Mouse (Mus musculus): ENCODE measurements around the gene Akap7.

Gene Akap7

DNA sequence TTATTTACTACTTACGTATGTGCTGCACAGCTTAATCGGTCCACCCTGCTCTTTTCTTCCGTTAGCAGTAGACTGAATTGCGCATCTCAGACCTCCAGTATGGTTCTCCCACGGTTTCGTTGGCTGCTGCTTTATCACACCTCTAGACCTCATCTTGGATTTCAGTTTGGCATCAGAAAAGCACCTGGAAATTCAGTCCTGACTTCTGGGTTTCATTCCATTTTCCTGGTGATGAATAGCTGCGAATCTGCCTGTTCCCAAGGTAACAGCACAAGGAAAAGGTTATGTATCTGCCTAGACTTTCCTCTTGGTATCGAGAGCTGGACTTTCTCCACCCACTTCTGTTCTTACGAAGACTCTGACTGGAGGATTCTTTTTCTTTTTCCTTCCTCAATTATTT, at the start of gene Akap7:
Gene Akap7, minus strand, starts transcription at position 101 of the 400 bp plus-strand sequence.
- 83% methylated on average over 9 of the region's 9 CpGs for WGBS

DNA sequence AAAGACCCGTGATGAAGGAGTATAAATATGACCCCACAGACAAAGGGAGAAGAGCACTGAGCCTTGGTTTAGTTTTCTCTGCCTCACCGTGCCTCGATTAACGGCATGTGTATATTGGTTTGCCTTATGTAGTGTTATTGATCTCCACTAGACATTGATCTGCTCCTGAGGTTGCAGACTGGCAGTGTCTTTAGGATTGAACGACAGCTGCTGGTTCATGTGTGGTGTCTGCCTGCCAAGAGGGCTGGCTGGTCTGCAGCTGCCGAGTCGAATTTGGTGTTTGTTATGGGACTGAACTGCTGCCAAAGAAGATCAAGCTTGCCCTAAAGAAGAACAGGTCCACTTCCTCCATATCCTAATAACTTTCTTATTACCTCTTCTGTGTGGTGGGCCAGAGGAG, 46.7 kb upstream of the Akap7 start:
- 66% methylated on average over 7 of the region's 7 CpGs for WGBS

- 41% methylated on average over 3 of the region's 3 CpGs for WGBS
Measured at GRCm38 (mm10) chr10:25353941-25354340, 46.3 kb upstream of the Akap7 start.

DNA sequence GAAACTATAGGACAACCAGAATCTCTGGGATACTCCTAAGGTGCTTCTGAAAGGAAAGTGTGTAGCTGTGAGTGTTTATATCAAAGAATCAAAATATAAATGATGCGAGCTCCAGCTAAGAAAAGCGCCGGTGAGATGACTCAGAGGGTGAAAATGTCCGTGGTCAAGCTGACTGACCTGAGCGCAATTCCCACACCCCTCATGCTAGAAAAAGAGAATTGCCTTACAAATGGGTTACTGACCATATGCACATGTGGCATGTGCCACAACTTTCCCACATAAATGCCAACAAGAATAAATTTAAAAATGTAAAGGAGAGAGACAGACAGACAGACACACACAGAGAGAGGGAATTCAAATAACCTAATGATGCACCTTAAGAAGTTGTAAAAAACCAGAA, 33.0 kb upstream of the Akap7 start:
- WGBS = 94% methylated on average over 5 of the region's 5 CpGs

DNA sequence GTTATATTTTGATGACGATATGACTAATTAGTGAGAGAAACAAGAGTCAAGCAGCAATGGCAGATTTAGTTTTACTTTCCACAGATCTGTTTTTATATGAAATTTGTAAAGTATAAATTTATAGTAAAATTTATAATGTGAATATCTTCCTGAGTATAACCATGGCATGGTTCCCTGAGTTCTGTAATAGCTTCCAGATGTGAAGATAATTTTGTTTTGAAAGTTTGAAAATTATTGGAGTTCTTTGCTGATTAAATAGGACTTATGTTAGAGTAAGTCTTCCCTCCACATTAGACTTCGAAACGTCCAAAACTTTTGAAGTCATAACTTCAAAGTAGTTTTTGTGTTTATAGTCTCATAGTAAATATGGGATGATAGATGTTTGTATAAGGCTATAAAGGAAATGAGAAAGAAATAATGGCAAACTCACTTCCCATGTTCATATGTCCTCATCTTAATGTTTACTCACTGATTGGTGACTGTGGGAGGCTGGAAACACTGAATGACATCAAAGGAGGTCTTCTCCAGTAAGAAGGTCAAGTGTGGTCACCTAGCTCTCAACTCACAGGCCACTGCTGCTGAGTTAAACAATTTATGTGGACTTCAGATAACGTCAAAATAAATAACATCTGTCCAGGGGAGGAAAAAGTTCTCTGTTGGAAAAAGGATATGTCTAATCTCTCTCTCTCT, 25.9 kb upstream of the Akap7 start:
- 74% methylated on average over 4 of the region's 4 CpGs for WGBS

- WGBS = 32% methylated on average over 9 of the region's 9 CpGs
Measured at GRCm38 (mm10) chr10:25331321-25332049, 23.8 kb upstream of the Akap7 start.

DNA sequence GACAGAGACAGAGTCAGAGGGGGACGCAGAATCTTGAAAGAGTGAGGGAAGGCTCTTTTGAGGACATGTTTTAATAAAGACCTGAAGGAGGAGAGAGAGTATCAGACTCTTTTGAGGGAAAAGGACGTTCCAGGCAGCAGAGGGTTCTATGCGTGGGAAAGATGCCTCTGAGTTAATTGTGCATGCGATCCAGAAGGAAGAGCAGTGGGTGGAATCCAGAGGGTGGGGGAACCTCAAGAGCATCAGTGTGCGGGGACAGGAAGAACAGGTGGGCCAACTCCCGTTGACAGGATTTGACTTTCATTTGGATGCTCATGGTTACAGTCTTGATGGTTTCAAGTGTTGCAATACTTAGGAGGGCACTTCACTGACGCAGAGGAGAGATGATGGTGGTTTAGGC, 22.4 kb upstream of the Akap7 start:
- 79% methylated on average over 7 of the region's 7 CpGs for WGBS

- WGBS = 79% methylated on average over 6 of the region's 6 CpGs
Measured at GRCm38 (mm10) chr10:25327511-25327910, 19.8 kb upstream of the Akap7 start.

DNA sequence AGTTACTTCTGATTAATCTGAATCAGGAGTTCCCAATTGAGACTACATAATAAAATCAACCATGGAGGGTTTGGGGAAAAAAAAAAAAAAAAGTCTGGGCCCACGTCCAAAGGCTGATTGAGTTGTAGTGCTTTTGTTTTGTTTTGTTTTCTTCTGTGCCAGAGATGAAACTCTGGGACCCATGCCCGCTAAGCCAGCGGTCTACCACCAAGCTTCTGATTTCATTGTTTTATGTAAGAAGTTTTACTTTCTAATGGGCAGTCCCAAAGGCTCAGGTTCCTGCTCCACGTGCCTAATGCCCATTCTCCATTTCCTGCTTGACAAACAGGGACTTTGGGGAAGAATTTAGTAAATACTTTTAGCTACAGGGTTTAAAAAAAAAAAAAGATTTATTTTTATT, 18.0 kb upstream of the Akap7 start:
- WGBS = 51% methylated on average over 4 of the region's 4 CpGs

DNA sequence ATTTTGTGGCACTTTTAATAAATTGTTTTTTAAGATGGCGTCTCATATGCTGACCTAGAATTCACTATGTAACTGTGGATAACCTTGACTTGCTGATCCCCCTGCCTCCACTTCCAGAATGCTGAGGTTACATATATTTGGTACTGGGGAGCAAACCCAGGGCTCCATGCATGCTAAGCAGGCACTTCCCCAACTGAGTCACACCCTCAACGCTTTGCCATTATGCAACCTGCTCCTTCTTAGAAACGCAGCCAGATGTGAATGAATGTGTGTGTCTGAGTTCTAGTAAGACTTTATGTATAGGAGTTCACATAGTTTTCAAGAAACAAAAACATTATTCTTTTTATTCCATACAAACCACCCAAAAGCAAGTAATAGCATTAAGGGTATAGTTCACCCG, 13.5 kb upstream of the Akap7 start:
- WGBS = 86% methylated on average over 4 of the region's 4 CpGs

DNA sequence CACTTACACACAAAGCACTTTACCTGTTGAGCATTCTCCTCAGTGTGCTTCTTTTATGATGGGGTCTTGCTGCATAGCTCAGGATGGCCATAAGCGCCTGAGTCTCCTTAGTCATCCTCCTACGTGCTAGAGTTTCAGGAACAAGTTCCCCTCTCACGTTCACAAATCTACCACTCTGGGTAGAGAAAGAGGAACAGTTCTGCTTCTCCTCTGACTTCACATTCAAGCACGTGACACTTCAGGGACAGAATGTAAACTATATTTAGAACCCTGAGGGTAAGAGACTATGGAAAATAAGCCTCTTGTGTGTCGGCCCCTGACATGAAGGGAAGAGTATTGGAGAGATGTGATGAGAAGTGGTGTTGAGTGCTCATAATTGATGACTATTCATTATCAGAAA, 10.7 kb upstream of the Akap7 start:
- WGBS = 68% methylated on average over 5 of the region's 5 CpGs

- WGBS = 52% methylated on average over 17 of the region's 17 CpGs
Measured at GRCm38 (mm10) chr10:25313856-25314584, 6.3 kb upstream of the Akap7 start.

- 52% methylated on average over 9 of the region's 9 CpGs for WGBS
Measured at GRCm38 (mm10) chr10:25311554-25312212, 4.0 kb upstream of the Akap7 start.

DNA sequence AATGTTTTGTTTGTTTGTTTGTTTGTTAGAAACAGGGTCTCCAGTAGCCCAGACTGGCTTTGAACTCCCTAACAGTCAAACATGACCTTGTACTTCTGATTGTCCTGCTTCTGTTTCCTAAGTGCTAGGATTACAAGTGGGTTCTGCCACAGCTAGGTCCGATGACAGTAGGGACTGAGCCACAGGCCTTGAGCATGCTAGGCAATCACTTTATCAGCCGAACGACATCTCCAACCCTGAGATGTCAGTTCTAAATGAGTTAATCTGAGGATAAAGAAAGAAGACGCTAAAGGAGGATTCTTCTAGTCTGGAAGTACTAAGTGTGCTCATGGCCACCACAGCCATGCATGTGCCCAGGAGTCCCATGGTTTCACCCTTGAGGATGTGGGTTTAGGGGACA, 3.1 kb upstream of the Akap7 start:
- WGBS = 90% methylated on average over 4 of the region's 4 CpGs

DNA sequence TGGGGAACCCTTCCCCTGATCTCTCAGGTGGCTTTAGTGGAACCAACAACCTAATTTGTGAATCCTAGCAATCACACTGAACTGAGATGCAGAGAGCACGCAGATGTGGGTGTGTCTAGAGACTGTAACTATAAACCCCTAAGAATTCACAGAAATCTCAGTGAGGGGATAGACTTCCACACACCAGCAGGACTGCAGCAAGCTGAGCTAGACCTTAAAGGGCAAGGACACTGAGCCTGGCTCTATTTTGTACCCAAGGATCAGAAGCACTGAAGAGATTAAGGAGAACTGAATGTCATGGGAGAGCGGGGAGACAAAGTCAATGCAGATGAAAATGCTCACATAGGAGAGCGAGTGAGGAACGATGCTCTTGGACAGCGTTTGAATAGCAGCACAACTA, 2.3 kb upstream of the Akap7 start:
- 94% methylated on average over 5 of the region's 5 CpGs for WGBS

GRCm38 (mm10) chr10:25305146-25305545, 2.5 kb downstream of the Akap7 start:
- WGBS = 65% methylated on average over 6 of the region's 6 CpGs

DNA sequence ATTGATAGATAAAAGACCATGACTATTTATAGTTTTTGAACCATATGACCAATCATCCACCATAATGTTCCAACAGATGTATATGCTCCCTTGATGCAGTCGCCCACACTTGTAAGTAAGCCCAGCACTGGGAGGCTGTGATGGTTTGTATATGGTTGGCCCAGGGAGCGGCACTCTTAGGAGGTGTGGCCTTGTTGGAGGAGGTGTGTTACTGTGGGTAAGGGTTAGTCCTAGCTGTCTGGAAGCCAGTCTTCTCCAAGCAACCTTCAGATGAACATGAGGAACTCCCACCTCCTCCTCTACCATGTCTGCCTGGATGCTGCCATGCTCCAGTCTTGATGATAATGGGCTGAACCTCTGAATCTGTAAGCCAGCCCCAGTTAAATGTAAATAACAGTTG, 3.1 kb downstream of the Akap7 start:
- WGBS = 91% methylated on average over 2 of the region's 2 CpGs

GRCm38 (mm10) chr10:25299031-25299529, 8.6 kb downstream of the Akap7 start:
- WGBS = 90% methylated on average over 15 of the region's 15 CpGs

GRCm38 (mm10) chr10:25298264-25298671, 9.4 kb downstream of the Akap7 start:
- WGBS = 76% methylated on average over 4 of the region's 4 CpGs

DNA sequence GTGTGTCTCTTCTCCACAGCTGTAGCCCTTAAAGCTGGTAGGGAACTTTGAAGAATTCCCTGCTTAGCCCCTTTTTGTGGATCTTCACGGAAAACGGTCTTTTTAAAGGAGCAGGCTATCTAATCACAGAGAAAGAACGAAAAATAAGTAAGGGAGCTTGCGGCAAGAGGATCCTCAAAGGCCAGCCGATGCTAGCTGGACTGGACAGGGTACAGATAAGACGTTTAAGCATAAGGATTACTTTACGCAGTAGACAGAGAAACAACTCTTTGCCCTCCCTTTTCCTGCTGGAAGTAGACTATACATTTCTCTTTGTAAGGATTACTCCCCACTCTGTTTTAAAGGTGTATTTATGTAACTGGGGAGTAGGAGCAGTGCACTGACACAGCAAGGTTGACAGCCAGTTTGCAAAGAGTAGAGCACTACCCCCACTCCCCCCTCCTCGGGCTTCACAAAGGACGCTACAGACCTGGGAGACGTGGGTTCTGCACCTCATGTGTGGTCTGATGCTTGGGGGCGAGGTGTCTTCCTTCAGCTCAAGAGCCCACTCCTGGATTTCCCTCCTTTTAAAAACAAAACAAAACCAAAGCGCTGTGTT, 9.9 kb downstream of the Akap7 start:
- 13% methylated on average over 12 of the region's 12 CpGs for WGBS

- WGBS = under 1% methylated on average over 70 of the region's 81 CpGs
Measured at GRCm38 (mm10) chr10:25296657-25297369, 10.9 kb downstream of the Akap7 start.

Data from cerebral cortex, adult 2 months (tissue).